Mouse (Mus musculus): ENCODE data around the gene Sdhc.
"Not testable (repeated sequence)": the region's sequence is repeated elsewhere in the genome, so short reads cannot be mapped to it uniquely, and the experiment has no call there.

The Sdhc gene

GRCm38 (mm10) chr1:171112986-171113385, 37.4 kb downstream of the Sdhc start:
- DNase-seq (ENCODE audit: low spot score in 2 of 2), result no peak

DNA sequence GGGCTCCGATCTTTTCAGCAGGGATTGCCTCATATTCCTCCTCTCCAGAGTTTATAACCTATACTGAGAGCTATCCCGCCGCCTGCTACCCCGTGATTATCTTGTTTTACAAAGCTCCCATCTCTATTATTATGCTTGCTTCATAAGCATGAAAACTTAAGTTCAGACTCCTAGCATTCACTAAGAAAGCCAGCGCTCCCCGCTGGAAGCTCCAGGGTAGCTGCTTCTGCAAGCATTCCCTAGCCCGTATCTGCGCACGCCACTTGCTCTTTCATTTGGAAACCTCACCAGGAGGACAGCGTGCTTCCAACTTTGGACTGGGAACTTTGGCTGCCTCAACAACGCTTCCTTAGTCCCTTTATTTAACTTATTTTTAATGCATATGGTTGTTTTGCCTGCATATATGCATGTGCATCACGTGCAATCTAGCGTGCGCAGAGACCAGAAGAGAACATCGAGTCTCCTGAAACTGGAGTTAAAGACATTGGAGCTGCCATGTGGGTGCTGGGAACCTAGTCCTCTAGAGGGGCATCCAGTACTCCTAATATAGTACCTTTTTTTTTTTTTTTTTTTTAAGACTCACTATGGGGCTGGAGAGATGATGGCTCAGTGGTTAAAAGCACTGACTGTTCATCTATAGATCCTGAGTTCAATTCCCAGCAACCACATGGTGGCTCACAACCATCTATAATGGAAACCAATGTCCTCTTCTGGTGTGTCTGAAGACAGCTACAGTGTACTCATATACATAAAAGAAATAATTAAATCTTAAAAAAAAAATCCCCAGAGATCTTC, 38.4 kb downstream of the Sdhc start:
- DNase-seq (ENCODE audit: low spot score in 2 of 2), result peak in 1 of 2 experiments; percentile 50

- DNase-seq (ENCODE audit: low spot score in 2 of 2), result peak; percentile 89 to 98
These were observed 39.2 kb downstream of the Sdhc start for GRCm38 (mm10) chr1:171111020-171111780.

GRCm38 (mm10) chr1:171110659-171111019, 39.8 kb downstream of the Sdhc start:
- no peak for DNase-seq (ENCODE audit: low spot score in 2 of 2)

DNA sequence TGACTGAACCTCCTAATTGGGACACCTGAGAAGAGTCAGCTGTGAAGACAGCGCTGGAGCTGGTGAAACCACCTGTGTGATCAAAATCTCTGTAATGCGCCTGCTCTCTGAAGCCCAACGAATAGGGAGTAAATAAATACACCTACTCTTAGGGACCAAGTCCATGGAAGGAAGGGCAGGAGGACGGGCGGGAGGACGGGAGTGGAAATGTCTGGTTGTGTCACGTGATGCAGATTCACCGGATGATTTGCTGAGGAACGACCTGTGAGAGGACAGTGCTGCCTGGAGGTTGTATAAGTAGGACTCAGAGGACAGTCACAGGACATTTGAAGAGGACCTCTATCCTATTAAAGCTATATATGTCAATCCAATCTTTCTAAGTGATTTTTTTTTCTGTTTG, 40.8 kb downstream of the Sdhc start:
- no peak for DNase-seq (ENCODE audit: low spot score in 2 of 2)

- no peak for DNase-seq (ENCODE audit: low spot score in 2 of 2)
These were observed 45.2 kb downstream of the Sdhc start for GRCm38 (mm10) chr1:171105226-171105625.

- DNase-seq (ENCODE audit: low spot score in 2 of 2), result no peak
These were observed 47.1 kb downstream of the Sdhc start for GRCm38 (mm10) chr1:171103179-171103840.

DNA sequence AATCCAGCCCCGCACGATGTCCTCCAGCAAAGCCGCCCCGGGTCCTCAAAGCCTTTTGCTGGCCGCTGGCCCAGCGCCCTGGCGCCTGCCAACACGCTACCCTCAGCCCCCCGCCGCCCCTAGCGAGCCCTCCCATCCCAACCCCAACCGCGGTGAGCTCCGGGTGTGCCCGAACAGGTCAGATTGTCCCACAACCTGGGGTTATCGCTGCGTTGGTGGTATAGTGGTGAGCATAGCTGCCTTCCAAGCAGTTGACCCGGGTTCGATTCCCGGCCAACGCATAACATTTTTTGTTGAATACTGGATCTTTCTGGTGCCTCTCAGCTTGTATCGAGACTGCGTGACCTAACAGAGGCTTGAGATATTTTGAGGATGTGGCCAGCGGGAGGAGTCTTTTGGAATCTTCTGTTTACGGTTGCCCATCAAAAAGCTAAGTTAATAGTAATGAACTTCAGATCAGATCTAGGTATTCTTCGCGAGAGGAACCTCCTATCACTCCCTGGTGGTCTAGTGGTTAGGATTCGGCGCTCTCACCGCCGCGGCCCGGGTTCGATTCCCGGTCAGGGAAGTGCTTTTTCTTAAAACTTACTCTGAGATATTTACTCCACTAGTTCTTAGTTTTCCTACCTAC, 47.7 kb downstream of the Sdhc start:
- DNase-seq (ENCODE audit: low spot score in 2 of 2), result peak in 1 of 2 experiments; percentile 94

- peak in 1 of 2 experiments; percentile 95 for DNase-seq (ENCODE audit: low spot score in 2 of 2)
These were observed 48.5 kb downstream of the Sdhc start for GRCm38 (mm10) chr1:171101733-171102546.

DNA sequence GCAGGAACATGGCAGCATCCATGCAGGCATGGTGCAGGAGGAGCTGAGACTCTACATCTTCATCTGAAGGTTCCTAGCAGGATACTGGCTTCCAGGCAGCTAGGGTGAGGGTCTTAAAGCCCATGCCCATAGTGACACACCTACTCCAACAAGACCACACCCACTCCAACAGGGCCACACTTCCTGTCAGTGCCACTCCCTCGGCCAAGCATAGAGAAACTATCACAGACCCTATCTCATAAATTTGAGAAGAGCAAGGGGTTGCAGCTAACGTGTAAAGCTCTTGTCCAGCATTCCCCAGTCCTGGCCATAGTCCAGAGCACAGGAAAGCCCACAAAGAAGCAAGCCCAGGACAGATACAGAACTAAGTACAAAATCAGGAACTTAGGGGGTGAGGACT, 49.4 kb downstream of the Sdhc start:
- no peak for DNase-seq (ENCODE audit: low spot score in 2 of 2)

DNA sequence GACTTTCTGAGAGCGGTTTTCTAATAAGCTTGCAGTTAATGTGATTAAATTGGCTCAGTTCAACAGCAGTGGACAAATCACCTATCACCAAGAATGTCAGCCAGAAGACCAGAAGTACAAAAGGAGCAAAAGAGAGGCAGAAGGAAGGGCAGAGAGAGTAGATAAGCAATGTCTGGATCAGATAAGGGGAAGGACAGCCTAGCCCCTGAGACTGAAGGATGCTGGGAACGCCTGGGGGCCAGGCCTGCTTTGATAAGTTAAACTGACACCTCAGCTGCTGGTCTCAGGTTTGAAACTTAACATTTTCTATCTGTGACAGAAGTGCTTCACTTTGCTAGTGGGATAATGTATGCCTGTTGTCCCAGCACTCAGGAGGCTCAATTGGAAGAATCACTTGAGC, 52.8 kb downstream of the Sdhc start:
- no peak for DNase-seq (ENCODE audit: low spot score in 2 of 2)

- no peak for DNase-seq (ENCODE audit: low spot score in 2 of 2)
These were observed 53.3 kb downstream of the Sdhc start for GRCm38 (mm10) chr1:171097136-171097535.

DNA sequence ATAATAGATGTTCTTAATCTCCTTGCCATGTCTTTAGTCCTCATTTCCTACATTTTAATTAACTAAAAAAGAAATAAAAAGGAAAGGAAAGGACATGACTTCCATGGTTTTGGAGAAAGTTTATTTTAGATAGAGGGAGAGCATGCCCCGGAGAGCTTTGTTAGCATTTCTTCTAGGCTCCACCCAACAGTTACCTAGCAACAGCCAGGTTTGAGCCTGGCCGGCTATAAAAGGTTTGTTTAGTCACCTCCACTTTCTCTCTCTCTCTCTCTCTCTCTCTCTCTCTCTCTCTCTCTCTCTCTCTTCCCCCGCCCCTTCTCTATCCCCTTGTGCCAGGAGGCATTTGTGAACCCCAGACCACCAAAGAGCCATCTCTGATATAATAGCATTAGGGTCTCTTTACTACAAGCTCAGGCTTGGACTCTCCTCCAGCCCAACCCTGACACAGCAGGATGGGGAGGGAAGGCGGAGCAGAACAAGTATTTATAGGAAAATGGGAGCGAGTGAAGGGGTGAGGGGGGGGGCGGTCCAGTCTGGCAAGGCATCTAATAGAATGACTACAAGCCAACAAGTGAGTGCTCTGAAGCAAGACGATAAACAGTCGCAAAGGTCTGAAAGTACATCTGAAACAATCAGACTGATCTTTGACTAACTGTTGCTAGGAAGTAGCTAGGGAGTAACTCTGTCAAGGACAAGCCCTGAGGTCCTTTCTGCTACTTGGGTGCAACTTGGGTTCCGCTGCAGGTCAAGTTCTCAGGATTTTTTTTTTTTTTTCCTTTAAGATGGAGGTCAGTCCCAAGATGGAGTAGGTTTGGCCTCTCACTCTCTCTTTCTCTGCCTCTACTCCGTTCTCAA, 54.1 kb downstream of the Sdhc start:
- DNase-seq (ENCODE audit: low spot score in 2 of 2), result no peak

DNA sequence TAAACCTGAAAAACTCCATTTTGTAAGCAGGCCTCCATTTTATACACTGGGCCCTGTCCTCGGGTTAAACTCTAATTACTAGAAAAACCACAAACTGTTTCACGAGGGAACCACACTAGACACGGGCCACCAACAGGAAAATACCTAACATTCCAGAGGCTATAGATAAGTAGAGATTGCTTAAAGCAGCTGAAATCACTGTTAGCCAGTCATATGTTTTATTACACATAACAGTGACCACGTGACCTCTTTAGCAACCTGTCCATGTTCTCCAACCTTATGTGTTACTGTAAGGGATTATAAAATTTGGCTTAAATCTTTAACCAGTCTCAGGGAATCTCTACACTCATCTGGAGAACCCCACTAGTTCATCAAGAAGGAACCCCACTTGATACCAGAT, 56.0 kb downstream of the Sdhc start:
- DNase-seq (ENCODE audit: low spot score in 2 of 2), result no peak

DNA sequence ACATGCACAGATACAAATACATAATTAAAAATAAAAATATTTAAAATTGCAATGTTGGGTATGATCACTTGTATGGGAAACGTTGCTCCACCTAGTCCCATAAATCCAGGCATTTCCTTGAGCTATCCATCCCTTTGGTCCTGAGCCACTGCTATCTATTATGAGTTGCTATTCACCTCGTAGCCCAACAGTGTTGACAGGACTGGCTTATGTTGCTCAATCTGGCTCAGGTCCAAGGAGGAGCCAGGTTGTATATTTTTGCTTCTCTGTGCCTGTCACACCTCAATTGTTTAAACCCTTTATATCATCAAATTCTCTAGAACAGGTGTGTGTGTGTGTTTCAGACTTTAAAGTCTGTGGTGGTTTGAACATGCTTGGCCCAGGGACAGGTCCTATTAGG, 59.6 kb downstream of the Sdhc start:
- no peak for DNase-seq (ENCODE audit: low spot score in 2 of 2)

GRCm38 (mm10) chr1:171089891-171090290, 60.5 kb downstream of the Sdhc start:
- DNase-seq (ENCODE audit: low spot score in 2 of 2), result no peak

DNA sequence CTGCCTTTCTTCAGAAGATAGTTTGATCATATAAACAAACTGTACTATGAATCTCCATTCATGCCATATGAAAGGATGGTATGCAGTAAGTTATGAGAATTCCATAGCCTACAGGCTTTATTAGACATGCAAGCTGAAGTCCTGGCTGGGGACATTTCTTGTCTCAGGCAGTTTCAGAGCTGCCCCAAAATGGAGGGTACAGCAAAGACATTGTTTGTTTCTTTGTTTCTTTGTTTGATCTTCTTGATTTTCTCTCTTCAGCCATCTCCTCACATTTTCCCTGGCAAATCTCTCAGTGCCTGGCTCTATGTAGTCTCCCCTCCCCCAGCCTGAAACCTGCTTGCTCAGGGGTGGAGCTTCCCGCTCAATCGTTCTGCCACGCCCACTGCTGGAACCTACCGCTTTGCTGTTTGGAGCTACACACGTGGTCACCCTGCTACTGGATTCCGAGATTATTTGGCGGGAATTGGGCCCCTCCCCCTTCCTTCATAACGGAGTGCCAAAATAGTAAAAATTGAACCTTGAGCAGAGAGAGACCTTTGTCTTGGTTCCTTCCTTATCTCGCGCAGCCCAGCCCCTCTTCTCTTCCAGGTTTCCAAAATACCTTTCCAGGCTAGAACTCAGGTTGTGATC, 62.0 kb downstream of the Sdhc start:
- not testable (repeated sequence) for DNase-seq (ENCODE audit: low spot score in 2 of 2)

GRCm38 (mm10) chr1:171085718-171086117, 64.7 kb downstream of the Sdhc start:
- DNase-seq (ENCODE audit: low spot score in 2 of 2), result no peak

GRCm38 (mm10) chr1:171081512-171082231, 68.7 kb downstream of the Sdhc start:
- DNase-seq (ENCODE audit: low spot score in 2 of 2), result not testable (repeated sequence)
